Mouse (Mus musculus): ENCODE measurements around the gene Mical2. TPM values are rescaled to one million over a fixed set of nuclear protein-coding genes. Genes with fewer than 3 reads are reported as not detected.

Mical2 gene
- polyA plus RNA-seq, 1 experiment from 2014 or later, result 2.7 TPM

DNA sequence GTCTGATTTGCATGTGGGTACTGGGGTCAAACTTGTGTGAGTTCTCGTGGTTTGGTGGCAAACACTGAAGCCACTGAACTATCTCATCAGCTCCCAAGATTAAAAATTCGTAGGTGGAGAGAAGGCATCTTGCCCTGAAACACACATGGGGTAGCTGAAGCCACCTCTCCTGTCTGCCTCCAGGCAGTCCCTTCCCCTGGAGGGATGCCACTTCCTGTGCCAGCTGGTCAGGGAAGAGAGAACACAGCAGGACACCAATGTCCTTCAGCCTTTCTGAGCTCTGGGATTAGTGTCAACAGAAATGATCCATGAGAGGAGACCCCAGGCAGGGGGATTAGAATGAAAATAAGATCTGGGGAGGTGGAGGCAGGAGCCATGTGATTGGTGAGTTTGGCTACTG, 18.4 kb downstream of the Mical2 start:
- ATAC-seq, result no peak
- no peaks in the 10 kb centered on the region for H3K27me3 ChIP-seq (ENCODE audit: insufficient read depth, low read length)
- H3K9me3 ChIP-seq (ENCODE audit: low read length), result no peaks in the 10 kb centered on the region
- no peaks in the 10 kb centered on the region for H3K36me3 ChIP-seq (replicated peaks; ENCODE audit: insufficient read depth, low read length)
- TF ChIP-seq CTCF (IDR thresholded peaks at IDR 0.05; ENCODE audit: low read depth) (no peak), EP300 (IDR thresholded peaks at IDR 0.05; ENCODE audit: low read depth) (no peak)
- DNase-seq, result no peak
- WGBS (ENCODE audit: insufficient replicate concordance), result 58% methylated on average over 2 of the region's 2 CpGs
- no peak overlapping the region for H3K9ac ChIP-seq (replicated peaks)
- no peak overlapping the region for H3K4me2 ChIP-seq (ENCODE audit: low read depth, low read length)
- no peak overlapping the region for H3K4me3 ChIP-seq (ENCODE audit: low read depth, low read length)
- no peak overlapping the region for H3K27ac ChIP-seq (ENCODE audit: low read depth)
- H3K4me1 ChIP-seq (ENCODE audit: insufficient read depth), result no peaks in the 10 kb centered on the region

DNA sequence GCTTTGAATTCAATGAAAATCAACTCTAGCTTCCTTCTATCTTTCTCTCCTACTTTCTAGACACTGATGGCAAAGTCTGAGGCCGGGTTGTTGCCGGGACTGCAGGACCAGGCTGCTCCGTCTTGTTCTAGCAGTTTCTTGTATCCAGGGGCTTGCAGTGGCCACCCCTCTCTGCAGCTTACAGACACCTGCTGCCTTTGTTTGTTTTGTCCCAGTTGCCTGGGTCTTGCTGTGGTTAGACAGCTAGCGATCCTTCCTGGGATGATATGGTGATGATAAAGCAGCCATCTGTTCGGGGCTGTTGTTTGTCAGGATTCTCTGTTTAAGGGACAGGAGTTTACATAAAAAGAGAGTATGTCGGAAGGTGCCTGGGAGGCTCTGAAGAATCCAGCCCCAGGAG, 19.0 kb downstream of the Mical2 start:
- Histone ChIP-seq H3K9ac (replicated peaks) (no peak overlapping the region), H3K27me3 (ENCODE audit: insufficient read depth, low read length) (no peaks in the 10 kb centered on the region), H3K4me2 (ENCODE audit: low read depth, low read length) (no peak overlapping the region), H3K36me3 (replicated peaks; ENCODE audit: insufficient read depth, low read length) (no peaks in the 10 kb centered on the region), H3K27ac (ENCODE audit: low read depth) (no peak overlapping the region), H3K4me3 (ENCODE audit: low read depth, low read length) (no peak overlapping the region), H3K9me3 (ENCODE audit: low read length) (no peaks in the 10 kb centered on the region), H3K4me1 (ENCODE audit: insufficient read depth) (no peaks in the 10 kb centered on the region)
- 56% methylated on average over 6 of the region's 6 CpGs for WGBS (ENCODE audit: insufficient replicate concordance)
- TF ChIP-seq CTCF (IDR thresholded peaks at IDR 0.05; ENCODE audit: low read depth), result no peak
- TF ChIP-seq EP300 (IDR thresholded peaks at IDR 0.05; ENCODE audit: low read depth), result no peak
- DNase-seq, result no peak
- no peak for ATAC-seq

GRCm38 (mm10) chr7:112245839-112246438, 20.3 kb downstream of the Mical2 start:
- ATAC-seq (no peak), DNase-seq (no peak)
- H3K4me1 ChIP-seq (ENCODE audit: insufficient read depth), result 0 out of 2 replicates have a peak, but pooled peaks cover 5% of the 10 kb centered on the region
- no peak overlapping the region for H3K27ac ChIP-seq (ENCODE audit: low read depth)
- TF ChIP-seq CTCF (IDR thresholded peaks at IDR 0.05; ENCODE audit: low read depth), result no peak
- no peak for TF ChIP-seq EP300 (IDR thresholded peaks at IDR 0.05; ENCODE audit: low read depth)
- H3K4me2 ChIP-seq (ENCODE audit: low read depth, low read length), result no peak overlapping the region
- no peak overlapping the region for H3K9ac ChIP-seq (replicated peaks)
- no peak overlapping the region for H3K4me3 ChIP-seq (ENCODE audit: low read depth, low read length)
- WGBS (ENCODE audit: insufficient replicate concordance), result 72% methylated on average over 4 of the region's 4 CpGs
- no peaks in the 10 kb centered on the region for H3K27me3 ChIP-seq (ENCODE audit: insufficient read depth, low read length)
- no peaks in the 10 kb centered on the region for H3K9me3 ChIP-seq (ENCODE audit: low read length)
- no peaks in the 10 kb centered on the region for H3K36me3 ChIP-seq (replicated peaks; ENCODE audit: insufficient read depth, low read length)

GRCm38 (mm10) chr7:112246442-112246841, 20.8 kb downstream of the Mical2 start:
- no peak overlapping the region for H3K9ac ChIP-seq (replicated peaks)
- H3K4me2 ChIP-seq (ENCODE audit: low read depth, low read length), result no peak overlapping the region
- no peaks in the 10 kb centered on the region for H3K36me3 ChIP-seq (replicated peaks; ENCODE audit: insufficient read depth, low read length)
- no peak for DNase-seq
- 0 out of 2 replicates have a peak, but pooled peaks cover 5% of the 10 kb centered on the region for H3K4me1 ChIP-seq (ENCODE audit: insufficient read depth)
- no peaks in the 10 kb centered on the region for H3K27me3 ChIP-seq (ENCODE audit: insufficient read depth, low read length)
- no peak for ATAC-seq
- no peak overlapping the region for H3K27ac ChIP-seq (ENCODE audit: low read depth)
- 80% methylated on average over 4 of the region's 4 CpGs for WGBS (ENCODE audit: insufficient replicate concordance)
- TF ChIP-seq CTCF (IDR thresholded peaks at IDR 0.05; ENCODE audit: low read depth), result no peak
- no peak for TF ChIP-seq EP300 (IDR thresholded peaks at IDR 0.05; ENCODE audit: low read depth)
- no peak overlapping the region for H3K4me3 ChIP-seq (ENCODE audit: low read depth, low read length)
- H3K9me3 ChIP-seq (ENCODE audit: low read length), result no peaks in the 10 kb centered on the region

DNA sequence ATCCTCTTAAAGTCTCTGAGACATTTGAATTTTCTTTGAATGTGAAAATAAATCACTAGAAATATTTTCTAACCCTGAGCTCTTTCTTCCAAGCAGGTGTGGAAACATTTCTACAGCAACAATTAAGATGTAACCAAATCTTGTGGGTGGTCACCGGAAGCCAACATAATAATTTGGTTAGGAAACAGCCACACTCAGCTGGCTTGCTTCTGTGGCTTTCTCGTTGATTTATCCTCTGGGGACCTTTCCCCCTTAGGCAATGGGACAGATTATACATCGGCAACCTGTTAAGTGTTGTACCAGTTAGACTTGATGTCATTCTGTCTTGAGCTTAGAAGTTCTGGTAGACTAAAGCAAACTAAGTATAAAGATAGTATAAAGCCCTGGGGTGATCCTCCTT, 22.2 kb downstream of the Mical2 start:
- Histone ChIP-seq H3K4me2 (ENCODE audit: low read depth, low read length) (no peak overlapping the region), H3K27me3 (ENCODE audit: insufficient read depth, low read length) (no peaks in the 10 kb centered on the region), H3K9me3 (ENCODE audit: low read length) (no peaks in the 10 kb centered on the region), H3K4me1 (ENCODE audit: insufficient read depth) (peaks cover 9% of the 10 kb centered on the region; the same call in 1 of the 2 replicates), H3K4me3 (ENCODE audit: low read depth, low read length) (no peak overlapping the region), H3K27ac (ENCODE audit: low read depth) (no peak overlapping the region), H3K36me3 (replicated peaks; ENCODE audit: insufficient read depth, low read length) (no peaks in the 10 kb centered on the region), H3K9ac (replicated peaks) (no peak overlapping the region)
- ATAC-seq, result no peak
- no peak for TF ChIP-seq CTCF (IDR thresholded peaks at IDR 0.05; ENCODE audit: low read depth)
- TF ChIP-seq EP300 (IDR thresholded peaks at IDR 0.05; ENCODE audit: low read depth), result no peak
- WGBS (ENCODE audit: insufficient replicate concordance), result 68% methylated on average over 3 of the region's 3 CpGs
- no peak for DNase-seq

DNA sequence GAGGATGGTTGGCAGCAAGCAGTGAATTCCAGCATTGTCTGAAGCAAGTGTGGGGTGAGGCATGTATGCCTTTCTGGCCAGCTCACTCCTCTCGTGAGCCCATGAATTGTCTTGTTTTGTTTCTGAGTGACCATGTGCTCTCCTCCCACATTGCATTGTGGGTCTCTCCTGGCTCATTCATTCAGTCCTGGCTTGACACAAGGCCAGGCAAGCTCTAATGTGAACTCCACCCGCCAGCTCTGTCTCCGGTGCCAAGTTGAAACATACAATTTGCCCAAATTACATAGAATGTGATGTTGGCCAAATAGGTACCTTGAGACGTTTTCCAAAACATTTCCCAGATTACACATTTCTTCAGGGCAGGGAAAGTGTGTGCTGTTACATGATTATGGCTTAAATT, 23.8 kb downstream of the Mical2 start:
- no peak overlapping the region for H3K9ac ChIP-seq (replicated peaks)
- H3K4me1 ChIP-seq (ENCODE audit: insufficient read depth), result peaks cover 9% of the 10 kb centered on the region; the same call in 1 of the 2 replicates
- no peak overlapping the region for H3K4me3 ChIP-seq (ENCODE audit: low read depth, low read length)
- no peak for ATAC-seq
- H3K36me3 ChIP-seq (replicated peaks; ENCODE audit: insufficient read depth, low read length), result no peaks in the 10 kb centered on the region
- WGBS (ENCODE audit: insufficient replicate concordance), result 70% methylated on average over 4 of the region's 4 CpGs
- no peaks in the 10 kb centered on the region for H3K9me3 ChIP-seq (ENCODE audit: low read length)
- DNase-seq, result no peak
- TF ChIP-seq CTCF (IDR thresholded peaks at IDR 0.05; ENCODE audit: low read depth) (no peak), EP300 (IDR thresholded peaks at IDR 0.05; ENCODE audit: low read depth) (no peak)
- H3K27me3 ChIP-seq (ENCODE audit: insufficient read depth, low read length), result no peaks in the 10 kb centered on the region
- H3K27ac ChIP-seq (ENCODE audit: low read depth), result no peak overlapping the region
- no peak overlapping the region for H3K4me2 ChIP-seq (ENCODE audit: low read depth, low read length)

Data from liver, postnatal 0 days (tissue).